Mouse (Mus musculus) heart, embryonic 10.5 days (tissue): ENCODE results near the gene H2afx. TPM values are rescaled to one million over a fixed set of nuclear protein-coding genes. Genes with fewer than 3 reads are reported as not detected.
A peak's percentile ranks its signal among the peaks of the same experiment; 100 is the strongest.
"Not testable (repeated sequence)": the region's sequence is repeated elsewhere in the genome, so short reads cannot be mapped to it uniquely, and the experiment has no call there.

Source experiments
- DNase-seq: peaks from one replicate; pipeline ENCODE4 v3.0.0-alpha.2; 2017; ENCODE audit warnings: low spot score
- H3K27ac ChIP-seq: fragments of 300-500 bp; sonication (generic); 2 replicates; pipeline ENCODE4 v1.5.1; 2016; ENCODE audit warnings: mild to moderate bottlenecking
- H3K27me3 ChIP-seq: fragments of 300-500 bp; sonication (generic); 2 replicates; pipeline ENCODE4 v1.6.1; 2016; ENCODE audit warnings: mild to moderate bottlenecking; ENCODE audit not compliant: poor library complexity, insufficient read depth, severe bottlenecking
- H3K36me3 ChIP-seq: fragments of 300-500 bp; sonication (generic); 2 replicates; pipeline ENCODE4 v1.6.1; 2016; ENCODE audit warnings: mild to moderate bottlenecking, moderate library complexity
- H3K4me1 ChIP-seq: fragments of 300-500 bp; sonication (generic); 2 replicates; pipeline ENCODE4 v1.6.1; 2016; ENCODE audit warnings: mild to moderate bottlenecking
- H3K4me3 ChIP-seq: fragments of 300-500 bp; sonication (generic); 2 replicates; pipeline ENCODE4 v1.5.1; 2016; ENCODE audit warnings: mild to moderate bottlenecking, moderate library complexity
- H3K9me3 ChIP-seq: fragments of 300-500 bp; sonication (generic); 2 replicates; pipeline ENCODE4 v1.6.1; 2016; ENCODE audit warnings: mild to moderate bottlenecking, moderate library complexity
- WGBS: fragments of 180-500 bp; shearing (Covaris S2); methylation state at CpG from one replicate; pipeline ENCODE4 v1.1.7; 2016; 5-methylcytosine and 5-hydroxymethylcytosine counted together
- polyA plus RNA-seq: library from polyadenylated mRNA; unstranded; fragments of >200 nt; fragmentation: Nextera tagmentation; extraction: Ambion mirVana; gene quantifications from 2 replicates; pipeline ENCODE4 v1.2.1, GENCODE M21; 2016

H2afx gene
- polyA plus RNA-seq, 1 experiment from 2014 or later = 270 TPM

GRCm38 (mm10) chr9:44320799-44321133, 13.7 kb upstream of the H2afx start:
- Histone ChIP-seq H3K4me1 (peaks cover 35% of the 10 kb centered on the region), H3K4me3 (peak overlapping the region; percentile 95), H3K9me3 (no peaks in the 10 kb centered on the region), H3K27me3 (no peaks in the 10 kb centered on the region), H3K36me3 (peaks cover 14% of the 10 kb centered on the region), H3K27ac (peak overlapping the region; percentile 86)
- 16% methylated on average over 6 of the region's 6 CpGs for WGBS
- DNase-seq = no peak

GRCm38 (mm10) chr9:44323656-44324055, 10.8 kb upstream of the H2afx start:
- H3K36me3 ChIP-seq, DNase-seq, H3K27me3 ChIP-seq, H3K27ac ChIP-seq, H3K4me3 ChIP-seq, H3K9me3 ChIP-seq: not testable (repeated sequence)
- peaks cover 35% of the 10 kb centered on the region for H3K4me1 ChIP-seq
- WGBS = 78% methylated on average over 4 of the region's 4 CpGs

- Histone ChIP-seq H3K4me1 (peaks cover 30% of the 10 kb centered on the region), H3K27me3 (no peaks in the 10 kb centered on the region), H3K4me3 (no peak overlapping the region), H3K9me3 (no peaks in the 10 kb centered on the region), H3K36me3 (peaks cover 14% of the 10 kb centered on the region), H3K27ac (no peak overlapping the region)
- no peak for DNase-seq
- WGBS = 79% methylated on average over 6 of the region's 6 CpGs
These were observed 10.3 kb upstream of the H2afx start for GRCm38 (mm10) chr9:44324147-44324546.

GRCm38 (mm10) chr9:44325032-44325767, 9.3 kb upstream of the H2afx start:
- DNase-seq, H3K9me3 ChIP-seq, H3K27me3 ChIP-seq: not testable (repeated sequence)
- Histone ChIP-seq H3K27ac (peak overlapping the region; percentile 97; the same call in 1 of the 2 replicates), H3K4me3 (peak overlapping the region; percentile 89), H3K4me1 (peaks cover 20% of the 10 kb centered on the region), H3K36me3 (peaks cover 23% of the 10 kb centered on the region)
- 65% methylated on average over 7 of the region's 8 CpGs for WGBS

- Histone ChIP-seq H3K4me1 (peaks cover 15% of the 10 kb centered on the region), H3K9me3 (no peaks in the 10 kb centered on the region), H3K36me3 (peaks cover 30% of the 10 kb centered on the region), H3K4me3 (peak within 1 kb of the TSS; percentile 89), H3K27ac (peak within 1 kb of the TSS; percentile 97), H3K27me3 (no peaks in the 10 kb centered on the region)
- no peak for DNase-seq
- 5% methylated on average over 12 of the region's 12 CpGs for WGBS
These were observed 8.6 kb upstream of the H2afx start, which contains the start of gene Dpagt1 for GRCm38 (mm10) chr9:44325768-44326370. Gene Dpagt1, plus strand, starts transcription at chr9:44326019.

GRCm38 (mm10) chr9:44326371-44327063, 8.0 kb upstream of the H2afx start:
- peak overlapping the region; percentile 97 for H3K27ac ChIP-seq
- H3K9me3 ChIP-seq = no peaks in the 10 kb centered on the region

GRCm38 (mm10) chr9:44327064-44327711, 7.3 kb upstream of the H2afx start:
- peak overlapping the region; percentile 89 for H3K4me3 ChIP-seq
- DNase-seq = no peak
- peaks cover 13% of the 10 kb centered on the region for H3K4me1 ChIP-seq
- H3K27me3 ChIP-seq = no peaks in the 10 kb centered on the region
- H3K36me3 ChIP-seq = peaks cover 43% of the 10 kb centered on the region
- H3K27ac ChIP-seq = peak overlapping the region; percentile 97
- no peaks in the 10 kb centered on the region for H3K9me3 ChIP-seq
- 2% methylated on average over 22 of the region's 22 CpGs for WGBS

More at GRCm38 (mm10) chr9:44326371-44327063, 8.0 kb upstream of the H2afx start:
- DNase-seq = peak; percentile 94
- H3K36me3 ChIP-seq = peaks cover 36% of the 10 kb centered on the region
- WGBS = under 1% methylated on average over 38 of the region's 38 CpGs
- no peaks in the 10 kb centered on the region for H3K27me3 ChIP-seq
- peak overlapping the region; percentile 89 for H3K4me3 ChIP-seq
- H3K4me1 ChIP-seq = peaks cover 13% of the 10 kb centered on the region

GRCm38 (mm10) chr9:44327926-44328325, 6.6 kb upstream of the H2afx start:
- Histone ChIP-seq H3K27me3 (no peaks in the 10 kb centered on the region), H3K4me3 (peak overlapping the region; percentile 89), H3K36me3 (peaks cover 50% of the 10 kb centered on the region), H3K4me1 (peaks cover 13% of the 10 kb centered on the region), H3K27ac (peak overlapping the region; percentile 97), H3K9me3 (no peaks in the 10 kb centered on the region)
- peak; percentile 70 for DNase-seq
- 90% methylated on average over 5 of the region's 5 CpGs for WGBS

- H3K36me3 ChIP-seq = peaks cover 60% of the 10 kb centered on the region
- no peak overlapping the region for H3K4me3 ChIP-seq
- no peaks in the 10 kb centered on the region for H3K9me3 ChIP-seq
- H3K27ac ChIP-seq = no peak overlapping the region
- WGBS = 91% methylated on average over 6 of the region's 6 CpGs
- peaks cover 12% of the 10 kb centered on the region for H3K4me1 ChIP-seq
- H3K27me3 ChIP-seq = no peaks in the 10 kb centered on the region
- DNase-seq = peak; percentile 58
These were observed 3.8 kb upstream of the H2afx start for GRCm38 (mm10) chr9:44330736-44331135.

- WGBS = 93% methylated on average over 13 of the region's 13 CpGs
These were observed 1.4 kb upstream of the H2afx start for GRCm38 (mm10) chr9:44332918-44333638.

GRCm38 (mm10) chr9:44335331-44336092, 1.0 kb downstream of the H2afx start:
- under 1% methylated on average over 50 of the region's 50 CpGs for WGBS
- DNase-seq = peak; percentile 82
- H3K36me3 ChIP-seq = peaks cover 68% of the 10 kb centered on the region

More at GRCm38 (mm10) chr9:44332918-44333638, 1.4 kb upstream of the H2afx start:
- peaks cover 15% of the 10 kb centered on the region for H3K4me1 ChIP-seq
- H3K27me3 ChIP-seq = no peaks in the 10 kb centered on the region
- no peak overlapping the region for H3K27ac ChIP-seq
- peaks cover 72% of the 10 kb centered on the region for H3K36me3 ChIP-seq
- DNase-seq = peak; percentile 75
- H3K9me3 ChIP-seq = no peaks in the 10 kb centered on the region
- H3K4me3 ChIP-seq = no peak overlapping the region

GRCm38 (mm10) chr9:44336093-44336406, 1.6 kb downstream of the H2afx start:
- Histone ChIP-seq H3K4me1 (peaks cover 15% of the 10 kb centered on the region), H3K27me3 (no peaks in the 10 kb centered on the region), H3K4me3 (peak overlapping the region; percentile 92), H3K36me3 (peaks cover 68% of the 10 kb centered on the region), H3K27ac (peak overlapping the region; percentile 97), H3K9me3 (no peaks in the 10 kb centered on the region)
- 4% methylated on average over 5 of the region's 5 CpGs for WGBS
- DNase-seq = peak; percentile 71

More at GRCm38 (mm10) chr9:44335331-44336092, 1.0 kb downstream of the H2afx start:
- Histone ChIP-seq H3K4me1 (peaks cover 15% of the 10 kb centered on the region), H3K27ac (peak overlapping the region; percentile 97), H3K4me3 (peak overlapping the region; percentile 92), H3K9me3 (no peaks in the 10 kb centered on the region), H3K27me3 (no peaks in the 10 kb centered on the region)
